Mouse (Mus musculus) neural tube, embryonic 14.5 days (tissue): ENCODE measurements at regions not wholly inside any gene's neighbourhood (a gene's known extent, or its start where the extent isn't known, plus 50 kb on each side); places are given as distances from the start of the nearest gene placed in this dataset.

Source experiments
- ATAC-seq: fragments of 200-750 bp; cut with Nextera tagmentation; 2 replicates; pipeline ENCODE4 v1.8.0; 2017; ENCODE audit warnings: low read depth, mild to moderate bottlenecking, moderate TSS enrichment, moderate library complexity
- H3K27ac ChIP-seq: fragments of 300-500 bp; sonication (generic); 2 replicates; pipeline ENCODE4 v1.5.1; 2014; ENCODE audit warnings: low read depth, mild to moderate bottlenecking, control low read depth, low read length, moderate library complexity, mixed read lengths
- H3K27me3 ChIP-seq: fragments of 300-500 bp; sonication (generic); 2 replicates; pipeline ENCODE4 v1.6.1; 2014; ENCODE audit warnings: low read length; ENCODE audit not compliant: control insufficient read depth, insufficient read depth
- H3K36me3 ChIP-seq: fragments of 300-500 bp; sonication (generic); 2 replicates; pipeline ENCODE4 v1.6.1; 2014; ENCODE audit warnings: low read length, mixed read lengths; ENCODE audit not compliant: control insufficient read depth, insufficient read depth
- H3K4me1 ChIP-seq: fragments of 300-500 bp; sonication (generic); 2 replicates; pipeline ENCODE4 v1.6.1; 2014; ENCODE audit warnings: low read length; ENCODE audit not compliant: control insufficient read depth, insufficient read depth
- H3K4me2 ChIP-seq: fragments of 300-500 bp; sonication (generic); 2 replicates; pipeline ENCODE4 v1.6.1; 2014; ENCODE audit warnings: mild to moderate bottlenecking, low read depth, low read length, control low read depth
- H3K4me3 ChIP-seq: fragments of 300-500 bp; sonication (generic); 2 replicates; pipeline ENCODE4 v1.5.1; 2014; ENCODE audit warnings: low read depth, low read length, control low read depth, mixed read lengths
- H3K9ac ChIP-seq: fragments of 300-500 bp; sonication (generic); replicated peaks from 2 replicates; pipeline ENCODE4 v1.6.1; 2014; ENCODE audit warnings: low read depth, mild to moderate bottlenecking, control low read depth, low read length, mixed read lengths
- H3K9me3 ChIP-seq: fragments of 300-500 bp; sonication (generic); 2 replicates; pipeline ENCODE4 v1.6.1; 2016; ENCODE audit warnings: low read length; ENCODE audit not compliant: control insufficient read depth
- WGBS: fragments of 180-500 bp; shearing (Covaris S2); extraction: QIAGEN DNeasy Blood & Tissue Kit; methylation state at CpG from one replicate; pipeline ENCODE4 v1.1.7; 2014; 5-methylcytosine and 5-hydroxymethylcytosine counted together

DNA sequence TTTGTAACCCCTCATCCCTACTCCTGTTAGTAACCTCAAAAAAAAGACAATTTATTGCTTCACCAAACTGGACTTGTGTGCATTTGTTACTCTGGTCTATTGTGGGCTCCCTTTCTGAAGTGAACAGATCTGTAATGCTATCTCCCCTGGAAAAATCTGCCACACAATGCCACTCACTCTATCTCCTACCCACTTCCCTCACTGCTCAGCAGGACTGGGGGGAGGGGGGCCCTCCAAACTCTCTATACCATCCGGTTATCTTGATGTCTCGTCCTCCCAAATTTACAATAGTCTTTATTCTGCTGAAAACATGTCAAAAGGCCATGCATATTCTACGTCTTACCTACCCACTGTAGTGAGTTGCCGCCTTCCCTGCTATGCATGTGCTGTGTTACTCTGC is 76.7 kb downstream of the Sox4 start:
- Histone ChIP-seq H3K4me1 (no peaks in the 10 kb centered on the region; the same call in 1 of the 2 replicates), H3K9me3 (no peaks in the 10 kb centered on the region), H3K36me3 (no peaks in the 10 kb centered on the region), H3K4me2 (no peak overlapping the region), H3K9ac (no peak overlapping the region), H3K27me3 (no peaks in the 10 kb centered on the region), H3K4me3 (no peak overlapping the region), H3K27ac (no peak overlapping the region)
- 66% methylated on average over 4 of the region's 4 CpGs for WGBS
- ATAC-seq: no peak

DNA sequence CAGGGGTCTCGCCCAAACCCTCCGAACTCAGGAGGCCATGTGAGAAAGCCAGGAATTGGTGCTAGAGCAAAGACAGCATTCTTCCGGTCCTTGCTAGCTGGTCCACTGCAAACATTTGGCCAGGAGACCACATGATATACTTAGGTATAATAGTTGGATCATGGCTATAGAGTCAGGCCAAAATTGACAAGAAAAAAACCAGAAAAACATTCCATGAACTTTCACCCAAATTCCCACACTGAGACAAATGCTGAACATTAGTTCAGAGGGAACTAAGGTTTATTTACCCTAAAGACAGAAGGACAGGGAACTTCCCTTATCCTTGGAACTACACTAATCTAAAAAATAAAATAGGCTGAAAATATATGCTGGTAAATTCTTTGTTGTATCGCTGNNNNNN is 82.8 kb downstream of the Sox4 start:
- ATAC-seq: no peak
- Histone ChIP-seq H3K27ac (no peak overlapping the region), H3K9me3 (no peaks in the 10 kb centered on the region), H3K36me3 (no peaks in the 10 kb centered on the region), H3K9ac (no peak overlapping the region), H3K27me3 (no peaks in the 10 kb centered on the region), H3K4me1 (no peaks in the 10 kb centered on the region), H3K4me3 (no peak overlapping the region), H3K4me2 (no peak overlapping the region)
- WGBS: 92% methylated on average over 4 of the region's 4 CpGs

DNA sequence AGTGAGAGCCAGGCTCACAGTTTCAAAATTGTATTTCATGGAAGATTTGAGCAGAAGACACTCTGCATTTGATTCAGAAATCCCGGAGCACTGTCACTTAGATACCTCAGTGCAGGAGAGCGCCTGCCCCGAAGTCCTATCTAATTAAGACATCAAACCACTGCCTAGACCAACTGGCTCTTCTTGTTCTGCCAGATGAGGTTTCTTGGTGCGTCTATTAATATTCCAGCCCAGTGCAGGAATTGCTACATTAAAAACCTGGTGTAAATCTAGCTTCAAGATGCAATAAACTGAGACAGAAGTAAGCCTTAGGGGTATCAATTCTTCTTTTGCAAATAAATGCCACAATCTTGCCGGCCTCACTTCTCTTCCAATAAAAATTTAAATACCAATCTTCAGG is 86.3 kb downstream of the Sox4 start:
- H3K9ac ChIP-seq: no peak overlapping the region
- no peaks in the 10 kb centered on the region for H3K9me3 ChIP-seq
- H3K4me1 ChIP-seq: no peaks in the 10 kb centered on the region
- no peaks in the 10 kb centered on the region for H3K36me3 ChIP-seq
- no peak overlapping the region for H3K4me3 ChIP-seq
- H3K27me3 ChIP-seq: no peaks in the 10 kb centered on the region
- no peak overlapping the region for H3K4me2 ChIP-seq
- H3K27ac ChIP-seq: no peak overlapping the region
- 63% methylated on average over 5 of the region's 5 CpGs for WGBS
- ATAC-seq: peak; percentile 50; the same call in 1 of the 2 replicates

DNA sequence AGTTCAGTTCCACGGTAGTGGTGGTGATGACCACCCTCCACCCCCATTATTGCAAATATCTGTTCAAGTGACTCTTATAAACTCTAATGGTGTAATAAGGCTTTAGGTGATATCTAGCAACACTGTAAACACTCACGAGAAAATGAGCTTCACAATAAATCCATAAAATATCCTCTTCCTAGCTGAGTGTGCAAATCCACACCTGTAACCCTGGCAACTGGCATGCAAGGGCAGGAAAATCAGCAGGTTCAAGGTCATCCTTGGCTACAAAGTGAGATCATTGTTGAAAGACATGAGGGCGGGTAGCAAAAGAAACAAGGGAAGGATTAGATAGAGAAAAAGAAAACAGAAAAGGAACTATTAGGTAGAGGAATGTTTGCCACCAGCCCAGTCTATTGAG is 86.8 kb downstream of the Sox4 start:
- Histone ChIP-seq H3K27me3 (no peaks in the 10 kb centered on the region), H3K4me2 (no peak overlapping the region), H3K27ac (no peak overlapping the region), H3K4me3 (no peak overlapping the region), H3K36me3 (no peaks in the 10 kb centered on the region), H3K9me3 (no peaks in the 10 kb centered on the region), H3K9ac (no peak overlapping the region), H3K4me1 (no peaks in the 10 kb centered on the region)
- ATAC-seq: no peak
- 83% methylated on average over 3 of the region's 3 CpGs for WGBS

DNA sequence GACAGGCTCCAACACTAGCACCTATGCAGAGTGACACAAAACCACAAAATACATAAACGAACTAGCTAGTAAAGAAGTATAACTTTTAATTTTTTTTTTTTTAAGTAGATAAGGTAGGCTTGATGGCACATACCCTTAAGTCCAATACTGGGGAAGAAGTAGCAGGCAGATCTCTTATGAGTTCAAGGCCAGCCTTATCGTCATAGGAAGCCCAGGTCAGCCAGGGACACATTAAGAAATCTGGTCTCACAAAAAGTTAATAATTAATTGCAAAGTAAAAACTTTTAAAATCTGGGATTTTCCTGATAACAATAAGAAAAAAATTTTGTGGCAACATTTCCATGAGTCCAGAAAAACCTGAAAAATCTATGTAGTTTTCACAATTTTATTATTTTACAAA is 92.9 kb downstream of the Sox4 start:
- Histone ChIP-seq H3K9ac (no peak overlapping the region), H3K4me1 (peaks cover 3% of the 10 kb centered on the region; the same call in 1 of the 2 replicates), H3K9me3 (no peaks in the 10 kb centered on the region), H3K27ac (no peak overlapping the region), H3K4me3 (no peak overlapping the region), H3K27me3 (no peaks in the 10 kb centered on the region), H3K4me2 (no peak overlapping the region), H3K36me3 (no peaks in the 10 kb centered on the region)
- ATAC-seq: no peak
- WGBS: 77% methylated on average over 2 of the region's 2 CpGs

DNA sequence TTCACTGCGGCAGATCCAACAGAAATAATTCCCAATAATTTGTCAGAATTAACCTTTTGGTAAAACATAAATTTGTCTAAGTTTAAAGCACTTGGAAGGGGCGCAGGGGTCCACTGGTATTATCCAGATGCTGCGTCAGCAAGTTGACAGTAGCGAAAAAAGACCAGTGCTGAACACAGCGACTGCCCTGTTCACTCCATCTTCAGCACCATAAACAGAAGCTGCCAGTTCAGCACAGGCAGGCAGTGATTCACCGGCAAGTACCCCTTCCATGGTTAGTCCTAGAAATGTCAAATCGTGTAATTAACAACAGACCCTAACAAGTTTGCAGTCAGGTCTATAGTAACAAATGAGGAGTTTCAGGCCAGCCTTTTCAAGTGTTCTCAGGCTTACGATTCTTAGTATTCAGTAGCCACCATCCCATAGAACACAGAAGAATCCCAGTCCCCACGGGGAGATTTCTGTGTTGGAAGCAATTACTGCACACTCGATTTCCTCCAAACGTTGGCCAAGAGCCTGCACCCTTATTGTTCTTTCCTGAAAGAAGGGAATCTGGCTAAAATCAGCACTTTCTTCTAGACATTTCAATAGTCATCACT is 93.6 kb downstream of the Sox4 start:
- no peak overlapping the region for H3K4me3 ChIP-seq
- H3K4me1 ChIP-seq: peaks cover 3% of the 10 kb centered on the region; the same call in 1 of the 2 replicates
- ATAC-seq: peak; percentile 81
- H3K9me3 ChIP-seq: no peaks in the 10 kb centered on the region
- no peaks in the 10 kb centered on the region for H3K36me3 ChIP-seq
- 29% methylated on average over 11 of the region's 11 CpGs for WGBS
- H3K9ac ChIP-seq: no peak overlapping the region
- H3K27ac ChIP-seq: 0 out of 2 replicates have a peak overlapping the region, but pooled peaks have one; percentile 36
- H3K4me2 ChIP-seq: no peak overlapping the region
- no peaks in the 10 kb centered on the region for H3K27me3 ChIP-seq

DNA sequence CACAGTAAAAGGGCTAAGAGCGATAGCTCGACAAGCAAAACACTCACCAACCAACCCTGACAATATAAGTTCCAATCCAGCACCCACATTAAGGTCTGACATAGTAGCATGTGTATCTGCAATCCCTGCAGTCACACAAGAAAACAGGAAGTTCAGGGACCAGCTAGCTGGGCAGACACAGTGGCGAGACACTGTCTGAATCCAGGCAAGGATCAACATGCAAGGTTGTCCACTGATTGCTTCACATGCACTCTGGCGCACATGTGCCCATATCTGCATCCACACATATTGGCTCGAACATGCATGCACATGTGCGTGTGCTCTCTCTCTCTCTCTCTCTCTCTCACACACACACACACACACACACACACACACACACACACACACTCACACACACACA is 95.5 kb downstream of the Sox4 start:
- Histone ChIP-seq H3K27ac (no peak overlapping the region), H3K9me3 (no peaks in the 10 kb centered on the region), H3K36me3 (no peaks in the 10 kb centered on the region), H3K27me3 (no peaks in the 10 kb centered on the region), H3K4me2 (no peak overlapping the region), H3K4me1 (peaks cover 3% of the 10 kb centered on the region; the same call in 1 of the 2 replicates), H3K9ac (no peak overlapping the region), H3K4me3 (no peak overlapping the region)
- ATAC-seq: no peak
- WGBS: 94% methylated on average over 6 of the region's 6 CpGs

DNA sequence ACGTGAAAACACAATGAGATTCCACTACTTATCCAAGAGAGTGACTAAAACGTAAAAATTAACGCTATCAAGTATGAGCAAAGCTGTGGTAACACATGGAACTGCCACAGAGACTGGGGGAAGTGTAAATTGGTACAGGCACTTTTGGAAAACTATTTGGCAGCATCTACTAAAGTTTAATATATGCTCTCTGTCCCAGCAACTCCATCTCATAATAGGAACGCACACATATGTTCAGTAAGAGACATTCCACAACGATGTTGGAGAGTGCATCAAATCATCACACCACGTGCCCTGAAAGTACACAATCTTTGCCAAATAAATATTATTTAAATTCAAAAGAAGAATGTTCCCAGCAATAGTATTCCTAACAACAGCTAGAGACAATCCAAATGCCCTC is 96.3 kb downstream of the Sox4 start:
- Histone ChIP-seq H3K9ac (no peak overlapping the region), H3K4me2 (no peak overlapping the region), H3K9me3 (peaks cover 2% of the 10 kb centered on the region; the same call in 1 of the 2 replicates), H3K4me3 (no peak overlapping the region), H3K36me3 (no peaks in the 10 kb centered on the region), H3K27me3 (no peaks in the 10 kb centered on the region), H3K27ac (no peak overlapping the region), H3K4me1 (peaks cover 3% of the 10 kb centered on the region; the same call in 1 of the 2 replicates)
- no peak for ATAC-seq
- WGBS: 91% methylated on average over 6 of the region's 6 CpGs

DNA sequence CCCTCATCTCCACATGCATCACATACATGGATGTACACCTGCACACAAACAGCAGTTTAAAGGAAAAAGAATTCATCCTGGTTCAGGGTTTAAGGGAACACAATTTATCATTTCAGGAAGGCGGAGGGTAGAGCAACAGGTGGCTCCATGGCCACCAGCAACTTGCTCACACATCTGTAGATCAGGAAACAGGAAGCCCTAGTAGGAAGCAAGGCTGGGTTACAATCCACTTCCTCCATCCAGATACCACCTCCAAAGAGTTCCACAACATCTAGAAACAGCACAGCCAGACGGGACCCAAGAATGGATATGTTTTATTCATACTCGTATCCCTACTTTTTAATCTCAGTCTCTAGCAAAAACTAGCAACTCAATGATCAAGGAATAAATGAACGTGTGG is 97.0 kb downstream of the Sox4 start:
- no peaks in the 10 kb centered on the region for H3K36me3 ChIP-seq
- peaks cover 2% of the 10 kb centered on the region; the same call in 1 of the 2 replicates for H3K9me3 ChIP-seq
- WGBS: 79% methylated on average over 4 of the region's 4 CpGs
- H3K4me1 ChIP-seq: peaks cover 3% of the 10 kb centered on the region; the same call in 1 of the 2 replicates
- no peak for ATAC-seq
- no peak overlapping the region for H3K27ac ChIP-seq
- no peak overlapping the region for H3K9ac ChIP-seq
- no peak overlapping the region for H3K4me3 ChIP-seq
- no peak overlapping the region for H3K4me2 ChIP-seq
- no peaks in the 10 kb centered on the region for H3K27me3 ChIP-seq
